Mouse (Mus musculus): ENCODE data around the gene Tescl. TPM values are rescaled to one million over a fixed set of nuclear protein-coding genes. Genes with fewer than 3 reads are reported as not detected.

Gene Tescl
- total RNA-seq, 1 experiment from 2014 or later = 1.0 TPM

DNA sequence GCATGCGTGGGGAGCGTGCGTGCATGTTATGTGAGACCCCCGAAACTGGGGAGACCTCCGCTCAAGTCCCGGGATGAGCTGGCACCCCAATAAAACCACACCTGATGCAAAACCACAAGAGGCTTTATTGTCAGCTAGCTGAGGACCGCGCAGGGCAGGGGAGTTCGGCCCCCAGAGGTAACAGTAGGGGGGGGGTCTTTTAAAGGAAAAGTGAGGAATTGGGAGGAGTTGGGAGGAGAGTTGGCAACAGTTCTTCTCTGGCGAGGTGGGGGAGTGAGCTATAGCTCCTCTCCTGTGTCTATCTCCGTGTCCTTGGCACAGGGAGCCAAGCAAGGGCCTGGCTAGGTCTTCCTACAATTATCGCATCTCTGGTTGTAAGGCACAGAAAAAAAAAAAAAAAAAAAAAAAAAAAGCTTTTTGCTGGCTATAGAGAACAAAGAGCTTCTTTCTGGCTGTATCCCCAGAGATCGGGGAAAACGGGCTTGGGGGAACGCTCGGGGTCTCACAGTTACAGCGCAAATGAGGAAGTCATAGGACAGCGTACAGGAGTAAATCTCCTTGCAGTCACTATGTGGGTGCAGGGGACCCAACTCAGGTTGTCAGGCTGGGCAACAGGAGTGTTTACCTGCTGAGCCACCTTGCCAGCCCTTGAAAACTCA lies 33.8 kb downstream of the Tescl start:
- DNase-seq = no peak

GRCm38 (mm10) chr7:24298973-24299708 lies 34.6 kb downstream of the Tescl start:
- peak; percentile 68 for DNase-seq

- DNase-seq = peak; percentile 5
These were observed 35.1 kb downstream of the Tescl start for GRCm38 (mm10) chr7:24298635-24298972.

DNA sequence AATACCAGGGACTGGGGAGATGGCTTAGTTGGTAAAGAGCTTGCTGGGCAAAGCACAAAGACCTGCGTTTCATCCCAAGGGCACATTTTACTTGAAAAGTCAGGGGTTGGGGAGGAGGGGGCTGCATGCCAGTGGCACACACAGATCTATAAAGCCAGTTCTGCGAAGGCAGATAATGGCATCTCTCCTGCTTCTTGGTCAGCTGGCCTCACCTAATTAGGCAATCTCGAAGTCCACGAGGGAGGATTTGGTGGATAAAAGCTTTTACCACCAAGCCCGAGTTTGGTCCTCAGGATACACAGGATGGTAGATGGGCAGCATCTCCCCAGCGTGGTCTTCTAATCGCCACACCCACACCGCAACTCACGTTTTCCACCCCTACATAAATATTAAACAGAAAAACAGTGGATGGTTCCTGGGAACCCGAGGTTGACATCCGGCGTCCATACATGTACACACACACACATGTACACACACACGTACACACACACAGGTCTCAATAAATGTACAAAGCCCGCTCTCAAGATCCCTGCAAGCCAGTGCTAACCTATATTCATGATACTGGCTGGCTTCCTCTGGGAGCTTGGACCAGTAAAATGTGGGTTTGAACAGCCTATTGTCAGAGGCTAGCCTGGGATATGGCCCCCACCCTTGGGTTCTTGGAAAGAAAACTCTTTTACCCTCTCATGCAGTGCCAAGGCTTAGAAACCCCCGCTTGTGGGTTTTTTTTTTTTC lies 36.2 kb downstream of the Tescl start:
- no peak for DNase-seq

GRCm38 (mm10) chr7:24296386-24296785 lies 37.4 kb downstream of the Tescl start:
- DNase-seq = no peak

- DNase-seq = no peak
These were observed 38.4 kb downstream of the Tescl start for GRCm38 (mm10) chr7:24295376-24295775.

DNA sequence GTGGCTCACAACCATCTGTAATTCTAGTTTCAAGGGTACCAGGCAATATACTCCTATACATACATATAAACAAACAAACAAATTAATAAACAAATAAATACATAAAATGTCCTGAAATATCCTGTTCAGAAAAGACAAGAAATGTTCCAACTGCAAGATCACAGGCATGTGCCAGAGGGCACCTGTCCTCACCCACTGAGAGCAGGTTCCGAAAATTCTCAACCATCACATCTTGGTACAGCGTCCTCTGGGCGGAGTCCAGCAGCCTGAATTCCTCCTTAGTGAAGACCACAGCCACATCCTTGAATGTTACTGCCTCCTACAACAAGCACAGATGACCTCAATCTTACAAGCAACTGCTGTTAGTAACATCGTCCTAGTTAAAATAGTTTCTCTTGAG lies 39.0 kb downstream of the Tescl start:
- DNase-seq = no peak

- DNase-seq = no peak
These were observed 40.5 kb downstream of the Tescl start for GRCm38 (mm10) chr7:24293061-24293851.

DNA sequence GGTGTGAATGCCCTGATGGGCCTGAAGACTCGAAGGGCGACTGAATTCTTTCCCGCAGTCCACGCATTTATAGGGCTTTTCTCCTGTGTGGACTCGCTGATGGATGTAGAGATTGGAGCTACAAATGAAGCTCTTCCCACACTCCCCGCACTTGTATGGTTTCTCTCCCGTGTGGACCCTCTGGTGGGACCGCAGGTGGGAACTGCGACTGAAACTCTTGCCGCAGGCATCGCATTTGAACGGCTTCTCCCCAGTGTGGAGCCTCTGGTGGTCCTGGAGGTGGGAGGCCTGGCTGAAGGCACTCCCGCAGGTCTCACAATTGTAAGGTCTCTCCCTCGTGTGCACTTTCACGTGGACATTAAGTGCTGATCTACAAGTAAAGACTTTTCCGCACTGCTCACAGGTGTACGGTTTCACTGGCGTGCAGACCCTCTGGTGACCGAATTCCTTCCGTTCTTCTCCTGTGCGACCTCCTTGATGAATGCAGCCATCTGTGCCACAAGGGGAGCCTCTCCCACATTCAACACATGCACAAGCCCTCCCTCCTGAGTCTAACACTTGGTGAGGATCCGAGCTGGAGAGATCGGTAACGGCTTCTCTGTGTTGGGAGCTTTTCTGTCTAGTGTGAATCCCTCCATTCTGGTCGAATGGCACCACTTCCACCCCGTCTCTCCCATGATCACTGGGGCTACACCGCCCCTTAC lies 42.2 kb downstream of the Tescl start:
- DNase-seq = no peak

- no peak for DNase-seq
These were observed 43.5 kb downstream of the Tescl start for GRCm38 (mm10) chr7:24290106-24290693.

DNA sequence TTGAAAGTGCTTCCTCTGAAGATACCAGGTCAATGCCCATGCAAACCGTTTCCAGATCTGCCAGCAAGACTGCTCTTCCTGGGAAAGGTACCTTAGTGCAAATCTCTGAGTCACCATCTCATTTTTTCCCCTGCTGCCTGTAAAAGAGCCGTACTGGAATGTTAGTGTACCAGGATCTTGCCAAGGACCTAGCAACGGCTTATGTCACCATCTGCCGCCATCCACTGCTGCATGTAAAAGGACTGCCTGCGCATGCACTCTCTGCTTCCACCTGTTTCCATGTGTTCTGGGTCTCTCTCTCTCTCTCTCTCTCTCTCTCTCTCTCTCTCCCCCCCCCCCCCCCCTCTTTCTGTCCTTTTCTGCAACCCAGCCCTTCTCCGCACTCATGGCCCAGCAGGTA lies 45.2 kb downstream of the Tescl start:
- no peak for DNase-seq

GRCm38 (mm10) chr7:24287670-24288069 lies 46.1 kb downstream of the Tescl start:
- no peak for DNase-seq

DNA sequence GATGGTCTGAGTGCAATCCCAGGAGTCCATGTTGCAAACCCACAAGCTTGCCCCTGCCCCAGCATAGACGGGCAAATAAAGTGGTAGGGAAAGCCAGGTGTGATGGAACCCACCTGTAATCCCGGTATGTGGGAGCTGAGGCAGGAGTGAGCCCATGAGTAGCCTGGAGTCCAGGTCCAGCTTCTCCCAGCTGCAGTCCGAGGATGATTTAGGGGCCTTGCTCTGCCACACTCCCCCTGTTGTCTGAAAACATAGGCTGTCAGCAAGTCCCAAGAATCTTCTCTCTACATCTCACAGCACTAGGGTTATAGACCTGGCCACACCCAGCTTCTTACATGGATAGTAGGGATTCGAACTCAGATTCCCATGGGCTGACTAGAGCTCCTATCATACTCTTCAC lies 46.8 kb downstream of the Tescl start:
- no peak for DNase-seq

DNA sequence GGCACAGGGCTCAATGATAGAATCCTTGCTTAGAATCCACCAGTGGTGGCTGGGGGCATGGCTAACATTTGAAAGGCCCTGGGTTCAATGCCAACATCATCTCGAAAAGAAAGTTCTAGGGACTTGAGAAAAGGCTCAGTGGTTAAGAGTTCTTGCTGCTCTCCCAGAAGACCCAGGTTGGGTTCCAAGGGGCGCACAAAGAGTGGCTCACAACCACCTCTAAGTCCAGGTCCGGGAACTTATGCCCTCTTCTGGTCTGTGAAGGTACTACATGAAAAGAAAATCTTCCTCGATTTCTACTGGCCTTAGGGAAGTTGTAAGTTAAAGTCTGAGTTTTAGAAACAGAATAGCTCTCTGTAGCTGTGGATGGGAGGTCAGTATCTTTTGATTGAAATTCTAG lies 47.6 kb downstream of the Tescl start:
- DNase-seq = no peak

Small RNA genes within 50 kb of the gene (microRNA-seq; reads per million reads assigned to microRNA genes)
- gene Gm27592 = 0 reads per million in 2 experiments

Other genes with a start within 250 kb of the Tescl start
- 5.4 and 6.1 TPM in 2 replicates for gene Zfp112, start 221.6 kb downstream of the Tescl start, total RNA-seq (2021)
- gene Zfp235, start 199.8 kb downstream of the Tescl start, total RNA-seq (2021) = 11.1 and 11.3 TPM in 2 replicates
- gene Zfp114, start 158.9 kb downstream of the Tescl start, total RNA-seq (2021) = 0.29 and 0.58 TPM in 2 replicates
- 9.7 and 9.9 TPM in 2 replicates for gene Zfp111, start 122.5 kb downstream of the Tescl start, total RNA-seq (2021)
- gene Zfp109, start 96.4 kb downstream of the Tescl start, total RNA-seq (2021) = 4.5 and 6.5 TPM in 2 replicates
- 3.3 and 4.1 TPM in 2 replicates for gene Zfp108, start 79.1 kb downstream of the Tescl start, total RNA-seq (2021)
- gene Zfp93, start 63.5 kb downstream of the Tescl start, total RNA-seq (2021) = 7.2 and 8.7 TPM in 2 replicates
- 10.1 and 11.5 TPM in 2 replicates for gene Zfp61, start 32.7 kb downstream of the Tescl start, total RNA-seq (2021)
- gene Zfp94, start 17.3 kb downstream of the Tescl start, total RNA-seq (2021) = 4.1 and 6.6 TPM in 2 replicates
- gene Lypd5, start 15.3 kb upstream of the Tescl start, total RNA-seq (2021) = not detected in 2 replicates
- 0.21 TPM in 1 of 2 replicates, not detected in the other for gene Kcnn4, start 36.3 kb upstream of the Tescl start, total RNA-seq (2021)
- 26.6 and 29.1 TPM in 2 replicates for gene Smg9, start 65.7 kb upstream of the Tescl start, total RNA-seq (2021)
- gene Irgc1, start 118.4 kb upstream of the Tescl start, total RNA-seq (2021) = not detected in 2 replicates
- 5.6 and 7.8 TPM in 2 replicates for gene Plaur, start 128.5 kb upstream of the Tescl start, total RNA-seq (2021)
- 2.4 and 3.8 TPM in 2 replicates for gene Cadm4, start 148.1 kb upstream of the Tescl start, total RNA-seq (2021)
- 6.2 and 7.0 TPM in 2 replicates for gene Zfp428, start 173.1 kb upstream of the Tescl start, total RNA-seq (2021)
- not detected in 2 replicates for gene AC161166.1, start 178.5 kb upstream of the Tescl start, total RNA-seq (2021)
- gene Irgq, start 196.8 kb upstream of the Tescl start, total RNA-seq (2021) = 24.5 and 29.5 TPM in 2 replicates
- gene Pinlyp, start 212.2 kb upstream of the Tescl start, total RNA-seq (2021) = not detected in 2 replicates
- 38.0 and 51.2 TPM in 2 replicates for gene Xrcc1, start 212.4 kb upstream of the Tescl start, total RNA-seq (2021)

Data from adrenal gland, postnatal 25 days (tissue).